Mouse (Mus musculus) macrophage (primary cell): ENCODE results near the gene Sec14l1. TPM values are rescaled to one million over a fixed set of nuclear protein-coding genes. Genes with fewer than 3 reads are reported as not detected.
"Not testable (repeated sequence)": the region's sequence is repeated elsewhere in the genome, so short reads cannot be mapped to it uniquely, and the experiment has no call there.

Experiments
- H3K27ac ChIP-seq: fragments of 350-480 bp; formaldehyde crosslinking; 2 replicates; pipeline ENCODE4 v1.9.0; 2021
- H3K36me3 ChIP-seq: fragments of 350-480 bp; formaldehyde crosslinking; 2 replicates; pipeline ENCODE4 v1.9.0; 2021; ENCODE audit errors: inconsistent target
- H3K4me3 ChIP-seq: fragments of 350-480 bp; formaldehyde crosslinking; 2 replicates; pipeline ENCODE4 v1.9.0; 2021; ENCODE audit errors: inconsistent target
- H3K79me2 ChIP-seq: fragments of 350-480 bp; formaldehyde crosslinking; 2 replicates; pipeline ENCODE4 v1.9.0; 2021; ENCODE audit errors: inconsistent target
- WGBS: methylation state at CpG from one replicate; pipeline ENCODE4 v1.1.7; 2026; ENCODE audit warnings: inconsistent platforms; ENCODE audit not compliant: missing documents; 5-methylcytosine and 5-hydroxymethylcytosine counted together
- polyA plus RNA-seq: library from polyadenylated mRNA; stranded (reverse); fragments of 250-400 nt; gene quantifications from 3 replicates; pipeline ENCODE4 v1.2.4, GENCODE M21; 2018; ENCODE audit warnings: inconsistent platforms

The Sec14l1 gene
- polyA plus RNA-seq, 1 experiment from 2014 or later = 81.5 TPM

DNA sequence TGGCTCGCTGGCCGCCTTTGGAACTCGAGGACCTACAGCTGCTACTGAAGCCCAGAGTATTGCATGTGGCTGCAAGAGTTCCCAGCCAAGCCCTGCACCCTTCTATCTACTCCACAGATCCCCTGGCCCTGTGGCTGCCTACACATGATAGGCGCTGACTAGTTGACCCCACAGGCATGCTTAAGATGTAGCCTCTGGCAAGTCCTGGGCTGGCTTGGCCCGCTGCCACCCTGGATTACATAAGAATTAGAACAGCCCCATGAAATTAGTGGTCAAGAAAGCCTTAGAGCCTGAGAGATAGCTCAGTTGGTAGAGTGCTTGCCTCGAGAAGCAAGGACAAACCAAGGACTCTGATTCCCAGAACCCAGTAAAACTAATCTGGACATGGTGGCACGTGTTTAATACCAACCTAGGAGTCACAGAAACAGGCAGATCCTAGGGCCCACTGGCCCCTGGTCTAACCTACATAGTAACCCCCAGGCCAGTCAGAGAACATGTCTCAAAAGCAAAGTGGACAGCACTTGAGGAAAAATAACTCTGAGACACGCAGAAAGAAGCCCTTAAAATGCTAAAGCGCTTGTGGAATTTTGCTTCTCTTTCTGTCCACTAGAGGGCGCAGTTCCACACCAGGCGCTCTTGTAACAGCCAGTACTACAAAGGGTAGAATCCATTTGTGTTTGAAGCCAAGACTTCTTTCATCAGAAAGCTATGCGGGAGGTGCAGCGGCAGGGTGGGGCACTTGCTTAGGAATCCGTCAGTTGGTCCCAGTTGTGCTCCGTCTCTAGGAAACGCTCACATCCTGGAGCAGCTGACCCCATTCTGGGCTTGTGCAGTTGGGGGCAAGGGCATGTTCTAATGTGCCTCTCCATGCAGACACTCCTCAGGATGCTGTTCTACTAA, 33.6 kb upstream of the Sec14l1 start:
- peaks cover 56% of the 10 kb centered on the region for H3K79me2 ChIP-seq
- H3K36me3 ChIP-seq = peaks cover 23% of the 10 kb centered on the region
- peak overlapping the region; percentile 40 for H3K27ac ChIP-seq
- 34% methylated on average over 14 of the region's 16 CpGs for WGBS
- no peak overlapping the region for H3K4me3 ChIP-seq

DNA sequence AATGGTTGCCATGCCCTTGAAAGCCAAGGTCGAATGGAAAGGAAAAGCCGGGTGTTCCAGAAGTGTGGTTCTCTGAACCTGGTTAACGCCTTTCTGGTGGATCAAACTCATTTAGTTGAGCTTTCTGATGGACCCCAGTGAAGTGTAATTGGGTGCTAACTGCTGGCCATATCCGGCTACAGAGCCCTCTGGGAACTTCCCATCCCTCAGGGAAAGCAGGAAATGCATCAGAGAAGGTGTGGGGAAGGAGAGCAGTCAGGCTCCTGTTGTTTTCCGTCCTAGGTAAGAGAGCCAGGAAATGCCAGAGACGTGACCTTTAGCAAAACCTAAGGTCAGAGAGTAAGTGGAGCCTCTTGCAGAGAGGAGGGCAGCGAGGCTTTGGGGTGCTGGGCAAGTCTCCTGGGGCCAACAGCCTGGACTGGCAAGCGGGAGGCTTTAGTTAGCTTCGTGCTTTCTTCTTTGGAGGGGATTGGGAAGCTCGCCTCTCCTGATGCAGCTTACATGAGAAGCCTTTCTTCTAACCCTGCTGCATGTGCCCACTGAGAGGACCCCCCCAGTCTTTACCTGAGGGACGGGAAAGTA, 32.5 kb upstream of the Sec14l1 start:
- Histone ChIP-seq H3K27ac (peak overlapping the region; percentile 81), H3K4me3 (no peak overlapping the region), H3K79me2 (peaks cover 47% of the 10 kb centered on the region), H3K36me3 (peaks cover 23% of the 10 kb centered on the region)
- 89% methylated on average over 10 of the region's 11 CpGs for WGBS

DNA sequence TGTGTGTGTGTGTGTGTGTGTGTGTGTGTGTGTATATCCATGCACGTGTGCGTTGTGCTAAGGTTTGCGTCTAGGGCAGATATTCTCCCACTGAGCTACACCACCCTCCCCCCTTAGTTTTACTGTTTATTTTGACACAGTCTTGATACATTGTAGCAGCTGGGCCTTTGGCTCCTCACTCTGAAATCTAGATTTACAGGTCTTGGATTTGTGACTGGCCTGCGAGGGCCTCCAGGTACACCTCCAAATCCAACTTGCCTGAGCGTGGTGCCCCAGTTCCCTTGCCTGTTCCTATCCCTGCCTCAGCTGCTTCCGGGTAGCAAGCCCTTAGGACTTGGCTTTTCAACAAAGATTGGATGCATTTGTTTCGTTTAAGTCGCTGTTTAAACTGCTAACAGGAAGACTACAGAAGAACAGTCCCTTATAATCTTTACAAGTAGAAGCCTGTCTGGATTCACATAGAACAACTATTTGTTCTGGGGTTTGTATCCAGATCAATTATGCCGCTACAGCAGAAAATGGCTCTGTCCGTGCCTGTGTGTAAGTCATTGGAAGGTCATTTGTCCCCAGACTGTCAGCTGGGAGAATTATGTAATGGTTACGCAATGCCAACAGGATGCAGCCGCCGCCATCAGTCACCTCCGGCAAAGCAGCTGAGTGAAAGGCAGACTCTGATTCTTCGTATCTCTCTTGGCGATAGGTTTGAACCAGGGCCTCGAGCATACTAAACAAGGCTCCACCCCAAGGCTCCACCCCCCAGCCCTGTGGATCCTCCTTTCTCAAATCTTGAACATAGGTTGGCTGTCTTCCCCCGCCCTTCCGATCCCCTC, 31.7 kb upstream of the Sec14l1 start:
- Histone ChIP-seq H3K36me3 (peaks cover 20% of the 10 kb centered on the region), H3K27ac (peak overlapping the region; percentile 81), H3K79me2 (peaks cover 39% of the 10 kb centered on the region), H3K4me3 (no peak overlapping the region)
- 48% methylated on average over 19 of the region's 19 CpGs for WGBS

DNA sequence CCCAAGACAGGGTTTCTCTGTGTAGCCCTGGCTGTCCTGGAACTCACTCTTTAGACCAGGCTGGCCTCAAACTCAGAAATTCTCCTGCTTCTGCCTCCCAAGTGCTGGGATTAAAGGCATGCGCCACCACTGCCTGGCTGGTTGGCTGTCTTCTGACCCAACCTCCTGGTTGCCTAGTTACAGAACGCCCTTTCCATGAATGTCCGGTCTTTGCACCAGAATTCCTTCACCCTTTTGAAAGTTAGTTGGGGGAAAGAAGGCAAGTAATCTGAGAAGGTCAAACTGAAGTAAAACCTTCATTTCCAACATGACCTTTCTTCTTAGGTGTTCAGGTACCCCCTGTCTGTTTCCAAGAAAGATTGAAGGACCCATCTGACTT, 31.1 kb upstream of the Sec14l1 start:
- peaks cover 33% of the 10 kb centered on the region for H3K79me2 ChIP-seq
- WGBS = 100% methylated on average over 3 of the region's 3 CpGs
- H3K36me3 ChIP-seq = peaks cover 14% of the 10 kb centered on the region
- H3K27ac ChIP-seq = peak overlapping the region; percentile 81
- H3K4me3 ChIP-seq = not testable (repeated sequence)

DNA sequence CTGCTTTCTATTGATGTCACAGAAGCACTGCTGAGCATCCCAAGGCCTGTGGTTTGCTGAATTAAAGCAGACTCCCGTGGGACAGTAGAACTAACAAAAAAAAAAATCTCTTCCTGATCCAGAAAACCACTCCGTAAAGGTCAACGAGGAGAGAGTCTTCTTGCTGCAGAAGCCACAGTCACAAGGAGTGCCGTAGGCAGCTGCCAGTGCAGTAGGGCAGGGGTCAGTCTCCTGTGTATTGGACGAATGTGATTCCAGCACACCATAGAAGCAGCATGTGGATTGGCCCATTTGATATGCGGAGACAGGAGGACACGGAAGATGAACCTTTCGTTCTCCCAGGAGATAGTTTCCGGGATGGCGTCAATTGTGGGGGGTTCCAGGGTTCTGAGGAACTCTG, 28.8 kb upstream of the Sec14l1 start:
- Histone ChIP-seq H3K36me3 (no peaks in the 10 kb centered on the region), H3K79me2 (peaks cover 10% of the 10 kb centered on the region; the same call in 1 of the 2 replicates), H3K4me3 (no peak overlapping the region), H3K27ac (no peak overlapping the region)
- WGBS = 93% methylated on average over 10 of the region's 10 CpGs

DNA sequence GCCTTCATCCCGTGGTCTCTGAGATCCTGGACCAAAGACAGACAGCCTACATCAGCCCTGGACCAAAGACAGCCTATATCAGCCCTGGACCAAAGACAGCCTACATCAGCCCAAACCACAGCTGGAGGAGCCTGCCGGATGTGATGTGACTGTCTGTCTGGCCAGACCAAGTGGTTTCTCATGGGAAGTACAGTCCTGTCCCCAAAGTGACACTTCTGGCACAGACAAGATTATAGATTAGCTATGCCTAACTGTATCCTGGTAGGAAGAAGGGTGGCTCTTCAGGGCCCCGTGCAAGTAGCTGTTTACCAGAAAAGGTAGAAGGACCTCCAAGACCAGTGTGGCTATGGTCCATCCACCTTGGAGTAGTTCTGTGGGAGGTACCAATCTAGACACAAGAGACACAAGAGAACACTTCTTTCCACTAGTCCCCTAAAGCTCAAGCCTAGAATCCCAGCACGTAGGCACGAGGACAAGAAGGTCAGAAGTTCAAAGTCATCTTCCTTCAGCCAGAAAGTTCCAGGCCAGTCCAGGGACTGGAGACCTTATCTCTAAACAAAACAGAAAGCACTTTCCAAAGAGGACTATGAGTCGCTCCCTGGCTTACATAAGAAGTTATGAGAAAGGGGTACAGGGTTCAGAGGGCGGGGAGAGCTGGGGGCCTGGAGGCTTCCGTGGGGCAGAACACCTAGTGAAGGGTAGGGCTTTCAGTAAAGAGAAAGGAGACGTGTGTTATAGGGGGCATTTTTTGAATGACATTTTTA, 27.8 kb upstream of the Sec14l1 start:
- Histone ChIP-seq H3K36me3 (no peaks in the 10 kb centered on the region), H3K4me3 (no peak overlapping the region), H3K79me2 (peaks cover 4% of the 10 kb centered on the region; the same call in 1 of the 2 replicates), H3K27ac (peak overlapping the region; percentile 68)
- WGBS = 91% methylated on average over 9 of the region's 9 CpGs

DNA sequence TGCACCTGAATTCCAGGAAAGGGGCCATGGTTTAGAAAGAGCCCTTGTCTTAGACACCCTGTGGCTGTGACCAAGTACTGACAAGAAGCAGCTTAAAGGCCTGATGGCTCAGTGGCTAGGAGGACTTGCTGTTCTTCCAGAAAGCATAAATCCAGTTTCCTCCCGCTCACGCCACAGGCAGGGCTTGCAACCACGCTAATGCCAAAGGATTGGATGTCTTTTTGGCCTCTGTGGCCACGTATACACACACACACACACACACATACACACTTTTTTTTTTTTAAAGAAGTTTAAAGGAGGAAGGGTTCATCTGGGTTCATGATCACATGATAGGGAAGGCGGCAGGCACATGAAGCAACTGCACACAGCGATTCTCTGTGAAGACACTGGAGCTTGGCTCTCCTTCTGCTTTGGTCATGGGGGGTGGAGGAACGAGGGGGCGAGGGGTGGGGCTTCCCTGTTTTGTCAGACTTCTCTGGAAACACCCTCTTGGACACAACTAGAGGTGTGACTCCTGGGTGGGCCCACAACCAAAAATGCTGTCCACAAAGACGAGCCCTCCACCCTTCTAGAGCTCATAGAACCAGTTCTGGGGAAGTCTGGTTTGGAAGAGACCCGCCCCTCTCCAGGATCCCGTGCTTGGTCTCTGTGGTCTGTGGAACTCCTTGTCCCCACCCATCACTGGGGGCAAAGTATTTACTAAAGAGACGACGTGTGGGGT, 26.5 kb upstream of the Sec14l1 start:
- no peaks in the 10 kb centered on the region for H3K79me2 ChIP-seq
- no peak overlapping the region for H3K4me3 ChIP-seq
- no peaks in the 10 kb centered on the region for H3K36me3 ChIP-seq
- peak overlapping the region; percentile 68 for H3K27ac ChIP-seq
- WGBS = 43% methylated on average over 13 of the region's 13 CpGs

DNA sequence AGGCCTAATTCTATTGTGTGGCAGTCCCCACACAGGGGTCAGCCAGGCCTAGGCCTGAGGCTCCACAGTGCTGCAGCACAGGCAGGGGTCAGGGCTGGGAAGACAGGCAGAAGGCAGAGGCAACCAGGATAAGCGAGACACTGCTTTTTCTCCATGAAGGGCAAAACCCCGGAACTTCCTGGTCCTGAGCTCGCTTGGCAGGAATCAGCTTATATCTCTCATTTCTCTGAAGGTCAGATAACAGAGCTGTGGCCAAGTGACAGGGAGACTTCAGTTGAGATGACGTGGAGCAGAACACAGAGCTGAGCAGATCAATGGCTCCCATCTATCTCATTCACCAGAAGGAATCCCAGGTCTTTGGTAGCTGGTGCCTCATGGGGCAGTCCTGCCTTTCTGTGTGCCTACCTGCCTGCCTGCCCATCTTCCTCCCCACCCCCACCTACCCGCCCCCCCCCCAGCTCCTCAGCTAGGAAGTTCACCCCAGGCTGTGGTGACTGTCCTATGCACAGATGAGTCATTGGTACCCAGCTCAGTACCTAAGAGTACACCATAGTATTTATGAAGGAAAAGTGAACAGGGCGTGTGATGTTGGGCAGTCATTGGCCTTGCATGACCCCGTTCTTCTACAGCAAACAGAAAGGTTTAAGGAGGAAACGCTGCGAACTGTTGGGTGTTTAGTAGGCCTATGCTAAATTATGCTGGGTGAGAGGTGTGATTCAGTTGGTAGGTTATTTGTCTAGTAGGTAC, 25.1 kb upstream of the Sec14l1 start:
- H3K4me3 ChIP-seq = no peak overlapping the region
- H3K27ac ChIP-seq = 0 out of 2 replicates have a peak overlapping the region, but pooled peaks have one; percentile 68
- H3K79me2 ChIP-seq = no peaks in the 10 kb centered on the region
- 89% methylated on average over 9 of the region's 9 CpGs for WGBS
- H3K36me3 ChIP-seq = no peaks in the 10 kb centered on the region

DNA sequence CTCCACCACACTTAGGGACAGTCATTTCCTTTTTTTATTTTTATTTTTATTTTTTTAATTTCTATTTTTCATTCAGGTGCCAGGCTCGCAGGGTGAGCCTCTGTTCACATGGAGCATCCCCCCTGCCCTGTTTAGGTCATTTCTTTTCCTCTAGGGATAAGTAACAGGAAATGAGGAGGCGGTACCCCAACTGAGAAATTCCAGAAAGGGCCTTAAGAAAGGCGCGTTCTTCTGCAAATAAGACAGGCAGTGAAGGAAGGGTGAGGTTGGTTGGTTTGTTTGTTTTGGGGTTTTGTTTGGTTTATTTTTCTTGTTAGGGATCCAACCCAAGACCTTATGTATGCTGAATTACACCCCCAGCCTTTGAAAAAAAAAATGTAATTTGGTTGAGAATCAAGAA, 23.6 kb upstream of the Sec14l1 start:
- no peaks in the 10 kb centered on the region for H3K79me2 ChIP-seq
- 88% methylated on average over 4 of the region's 4 CpGs for WGBS
- H3K4me3 ChIP-seq = no peak overlapping the region
- no peak overlapping the region for H3K27ac ChIP-seq
- no peaks in the 10 kb centered on the region for H3K36me3 ChIP-seq

DNA sequence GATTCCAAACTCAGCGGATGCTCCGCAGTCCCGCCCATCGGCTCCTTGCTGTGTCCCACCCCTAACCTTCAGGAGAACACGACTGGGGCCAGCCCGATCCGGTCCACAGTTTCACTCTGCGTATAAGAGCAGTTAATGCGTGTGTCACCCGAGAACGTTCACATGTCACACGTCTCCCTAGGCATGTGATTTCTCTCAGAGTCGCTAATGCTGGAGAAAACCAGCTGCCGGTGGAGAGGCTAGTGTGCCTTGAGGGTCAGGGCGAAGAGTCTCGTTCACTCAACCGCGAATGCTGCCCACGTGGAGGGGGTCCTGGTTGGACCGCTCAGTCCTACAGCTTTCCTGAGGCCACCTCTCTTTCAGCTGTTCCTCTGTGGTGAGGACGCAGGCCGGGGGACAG, 23.1 kb upstream of the Sec14l1 start:
- H3K27ac ChIP-seq = no peak overlapping the region
- 54% methylated on average over 22 of the region's 22 CpGs for WGBS
- no peak overlapping the region for H3K4me3 ChIP-seq
- no peaks in the 10 kb centered on the region for H3K36me3 ChIP-seq
- H3K79me2 ChIP-seq = no peaks in the 10 kb centered on the region

DNA sequence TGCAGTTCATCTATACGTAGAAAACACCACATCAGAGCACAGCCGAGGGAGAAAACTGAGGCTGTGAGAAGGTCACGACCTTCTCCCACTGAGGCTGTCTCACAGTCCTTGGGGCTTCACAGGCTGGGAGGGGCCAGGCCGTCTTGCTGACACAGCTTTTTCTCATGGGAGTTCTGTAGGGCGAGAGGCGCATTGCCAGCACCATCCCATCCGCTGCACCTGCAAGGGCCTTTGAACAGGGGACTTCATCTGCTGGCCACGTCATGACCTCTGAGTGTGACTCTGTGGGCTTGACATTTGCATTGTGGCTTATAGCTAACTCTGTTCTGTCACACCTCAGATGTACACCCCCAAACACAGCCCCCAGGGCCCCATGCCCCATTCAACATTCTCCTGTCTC, 22.3 kb upstream of the Sec14l1 start:
- no peaks in the 10 kb centered on the region for H3K36me3 ChIP-seq
- H3K4me3 ChIP-seq = no peak overlapping the region
- no peaks in the 10 kb centered on the region for H3K79me2 ChIP-seq
- H3K27ac ChIP-seq = no peak overlapping the region
- 82% methylated on average over 8 of the region's 8 CpGs for WGBS

DNA sequence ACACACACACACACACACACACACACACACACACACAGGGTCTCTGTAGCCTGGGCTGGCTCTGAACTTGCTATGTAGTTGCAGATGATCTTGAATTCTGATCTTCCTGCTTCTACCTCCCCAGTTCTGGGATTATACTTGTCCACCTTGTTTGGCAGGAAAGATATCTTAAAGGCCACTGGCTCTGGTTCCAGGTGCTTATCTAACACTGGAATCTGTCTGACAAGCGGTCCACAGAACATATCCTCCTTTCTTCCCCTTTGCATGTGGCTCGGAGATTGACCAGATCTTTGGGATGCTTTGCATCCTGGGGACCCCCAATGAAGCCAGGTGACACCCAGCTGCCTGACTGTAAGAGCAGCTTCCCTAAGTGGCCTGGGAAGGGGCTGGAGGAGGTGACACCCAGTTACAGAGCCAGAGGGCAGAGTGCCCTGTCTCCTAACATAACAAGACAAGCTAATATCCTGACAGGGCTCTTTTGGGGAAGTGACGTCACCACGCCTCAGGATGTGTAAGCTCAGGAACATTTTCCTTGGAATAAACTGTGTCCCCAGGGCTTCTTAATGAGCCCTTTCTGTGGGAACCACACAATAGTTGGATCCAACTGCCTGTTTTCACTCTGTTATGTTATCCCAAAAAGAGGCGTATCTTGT, 20.9 kb upstream of the Sec14l1 start:
- H3K36me3 ChIP-seq = no peaks in the 10 kb centered on the region
- no peak overlapping the region for H3K4me3 ChIP-seq
- H3K79me2 ChIP-seq = no peaks in the 10 kb centered on the region
- 63% methylated on average over 5 of the region's 5 CpGs for whole genome bisulfite sequencing
- no peak overlapping the region for H3K27ac ChIP-seq

DNA sequence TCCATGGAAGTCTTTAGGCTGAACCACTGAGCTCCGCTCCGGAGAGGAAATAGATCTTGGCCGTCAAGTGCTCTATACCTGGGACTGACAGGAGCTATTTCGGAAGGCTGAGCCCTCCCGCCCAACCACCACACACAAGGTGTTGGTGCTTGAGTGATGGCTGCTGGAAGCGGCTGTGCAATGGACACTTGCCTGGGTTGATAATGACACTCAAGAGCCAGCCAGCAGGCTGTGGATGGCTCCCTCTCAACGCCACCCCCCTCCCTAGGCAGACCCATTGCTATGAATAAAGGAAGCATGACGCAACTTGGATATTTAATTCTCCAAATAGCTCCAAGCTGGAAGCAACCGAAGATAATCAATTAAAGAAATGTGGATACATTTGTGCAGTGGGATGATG, 20.3 kb upstream of the Sec14l1 start:
- H3K4me3 ChIP-seq = no peak overlapping the region
- H3K36me3 ChIP-seq = no peaks in the 10 kb centered on the region
- 86% methylated on average over 9 of the region's 9 CpGs for WGBS
- no peaks in the 10 kb centered on the region for H3K79me2 ChIP-seq
- H3K27ac ChIP-seq = no peak overlapping the region
